Mouse (Mus musculus) cortical plate, adult 2 months (tissue): ENCODE measurements at regions not wholly inside any gene's neighbourhood (a gene's known extent, or its start where the extent isn't known, plus 50 kb on each side); places are given as distances from the start of the nearest gene placed in this dataset.

ENCODE experiments used
- H3K27ac ChIP-seq: fragments of 200-500 bp; 2 replicates; pipeline ENCODE4 v1.5.1; 2012; ENCODE audit warnings: low read length, control low read depth, inconsistent platforms; ENCODE audit not compliant: insufficient read depth
- H3K4me1 ChIP-seq: fragments of 200-500 bp; 2 replicates; pipeline ENCODE4 v1.6.1; 2011; ENCODE audit warnings: low read length; ENCODE audit not compliant: control insufficient read depth, insufficient read depth
- H3K4me3 ChIP-seq: fragments of 200-500 bp; 2 replicates; pipeline ENCODE4 v1.5.1; 2011; ENCODE audit warnings: mild to moderate bottlenecking, low read length, control low read depth; ENCODE audit not compliant: insufficient read depth
- CTCF ChIP-seq: fragments of 200-500 bp; IDR thresholded peaks from 2 replicates; pipeline ENCODE4 v1.5.1; 2011; ENCODE audit warnings: mild to moderate bottlenecking, control low read depth, low read length; ENCODE audit not compliant: insufficient read depth; ENCODE audit errors: extremely low read depth
- POLR2A ChIP-seq: fragments of 200-500 bp; IDR thresholded peaks from 2 replicates; pipeline ENCODE4 v1.6.1; 2011; ENCODE audit warnings: mild to moderate bottlenecking, low read length, control low read depth; ENCODE audit not compliant: insufficient read depth; ENCODE audit errors: extremely low read depth

- TF ChIP-seq POLR2A (no peak), CTCF (no peak)
- Histone ChIP-seq H3K4me3 (no peak overlapping the region), H3K27ac (no peak overlapping the region), H3K4me1 (no peaks in the 10 kb centered on the region)
These were observed 153.8 kb upstream of the Kcnh8 start for GRCm38 (mm10) chr17:52448701-52449100.

DNA sequence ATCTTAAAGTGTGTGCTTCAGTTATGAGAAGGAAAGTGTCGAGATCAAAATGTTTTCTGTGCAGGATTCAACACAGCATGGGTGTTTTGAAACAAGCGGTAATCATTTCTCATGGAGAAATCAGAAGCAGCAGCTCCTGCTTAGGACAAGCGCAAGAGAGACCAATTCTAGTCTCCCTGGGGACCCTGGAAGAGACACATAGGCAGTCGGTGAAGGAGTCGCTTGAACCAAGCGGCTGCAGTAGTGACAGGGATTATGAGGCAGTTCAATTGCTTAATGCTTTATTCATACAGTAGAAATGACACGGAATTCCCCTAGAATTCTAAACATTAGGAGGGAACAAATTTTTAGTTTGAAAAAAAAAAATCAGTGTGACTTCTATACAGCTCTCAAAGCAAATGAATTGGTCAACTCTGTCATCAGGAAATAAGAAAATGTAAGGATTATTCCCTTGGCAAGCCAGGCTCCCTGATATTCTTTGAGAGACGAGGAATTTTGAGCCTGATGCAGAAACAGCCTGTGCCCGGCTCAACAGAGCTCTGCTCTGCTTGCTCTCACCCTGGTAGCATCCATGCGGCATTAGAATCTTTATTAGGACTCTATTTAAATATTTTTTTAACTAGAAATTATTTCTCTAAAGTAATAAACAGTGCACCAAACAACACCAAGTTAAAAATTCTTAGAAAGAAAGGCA lies 143.1 kb upstream of the Kcnh8 start:
- Histone ChIP-seq H3K4me3 (no peak overlapping the region), H3K27ac (no peak overlapping the region), H3K4me1 (no peaks in the 10 kb centered on the region)

DNA sequence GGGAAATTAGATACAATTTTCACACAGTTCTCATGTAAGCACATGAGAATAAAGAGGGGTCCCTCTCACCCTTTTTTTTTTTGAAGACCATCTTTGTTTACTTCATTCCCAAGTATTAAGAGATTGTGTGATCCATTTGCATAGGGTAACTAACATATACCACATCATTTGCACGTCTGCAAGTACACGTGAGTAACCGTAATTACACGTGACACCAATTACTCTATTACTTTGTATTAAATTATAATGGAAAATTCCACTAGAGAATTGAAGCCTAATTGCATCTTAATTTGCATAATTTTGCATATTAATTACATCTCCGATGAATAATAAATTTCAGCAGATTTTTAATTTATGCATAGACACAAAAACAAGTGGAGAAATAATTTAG lies 142.5 kb upstream of the Kcnh8 start:
- TF ChIP-seq CTCF = no peak
- no peak for TF ChIP-seq POLR2A
- no peak overlapping the region for H3K27ac ChIP-seq

More for the DNA sequence above, 143.1 kb upstream of the Kcnh8 start:
- TF ChIP-seq POLR2A = no peak
- no peak for TF ChIP-seq CTCF

GRCm38 (mm10) chr17:52461264-52461663 lies 141.2 kb upstream of the Kcnh8 start:
- Histone ChIP-seq H3K27ac (no peak overlapping the region), H3K4me3 (no peak overlapping the region), H3K4me1 (no peaks in the 10 kb centered on the region)
- no peak for TF ChIP-seq POLR2A
- no peak for TF ChIP-seq CTCF

More for the DNA sequence above, 142.5 kb upstream of the Kcnh8 start:
- H3K4me1 ChIP-seq = no peaks in the 10 kb centered on the region
- no peak overlapping the region for H3K4me3 ChIP-seq

GRCm38 (mm10) chr17:52461709-52462141 lies 140.8 kb upstream of the Kcnh8 start:
- H3K4me3 ChIP-seq = no peak overlapping the region
- no peaks in the 10 kb centered on the region for H3K4me1 ChIP-seq
- H3K27ac ChIP-seq = no peak overlapping the region
- peak; percentile 71 for TF ChIP-seq CTCF
- no peak for TF ChIP-seq POLR2A

GRCm38 (mm10) chr17:52462361-52462760 lies 140.1 kb upstream of the Kcnh8 start:
- no peak overlapping the region for H3K4me3 ChIP-seq
- no peaks in the 10 kb centered on the region for H3K4me1 ChIP-seq
- no peak for TF ChIP-seq CTCF
- no peak for TF ChIP-seq POLR2A
- H3K27ac ChIP-seq = no peak overlapping the region

- Histone ChIP-seq H3K4me1 (no peaks in the 10 kb centered on the region), H3K27ac (no peak overlapping the region), H3K4me3 (no peak overlapping the region)
- TF ChIP-seq CTCF (no peak), POLR2A (no peak)
These were observed 134.0 kb upstream of the Kcnh8 start for GRCm38 (mm10) chr17:52468464-52468863.

DNA sequence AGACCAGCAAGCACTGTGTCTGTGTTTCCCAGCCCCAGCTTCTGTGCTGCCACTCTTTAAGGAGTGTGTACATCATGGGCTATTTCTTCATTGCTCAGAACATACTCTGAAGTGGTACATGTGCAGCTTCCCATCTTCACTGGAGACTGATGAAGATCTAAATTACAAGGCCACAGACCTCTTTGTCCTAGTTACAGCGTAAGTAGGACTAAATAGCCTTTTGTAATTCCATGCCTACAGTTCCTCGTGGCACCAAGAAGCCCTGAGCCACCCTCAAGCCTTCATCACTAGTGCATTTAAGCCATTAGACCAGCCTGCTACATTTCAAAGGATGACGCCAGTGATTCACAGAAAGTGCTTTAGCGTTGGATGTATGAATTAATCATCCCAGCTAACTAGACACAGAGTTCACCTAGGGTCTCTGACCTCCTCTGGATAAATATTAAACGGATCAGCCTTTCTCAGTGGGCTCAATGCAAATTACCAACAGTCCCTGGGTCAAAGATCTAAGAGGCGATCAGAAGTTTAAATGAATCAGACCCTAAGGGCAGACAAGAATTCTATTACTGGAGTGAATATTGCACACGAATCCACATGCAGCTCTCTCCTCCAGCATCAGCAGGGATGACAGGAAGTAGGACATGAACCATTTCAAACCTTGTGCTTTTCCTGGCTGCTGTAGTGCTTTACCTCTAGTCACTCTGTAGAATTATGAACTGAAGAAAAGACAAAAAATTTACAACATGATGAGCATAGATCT lies 123.0 kb upstream of the Kcnh8 start:
- no peak overlapping the region for H3K27ac ChIP-seq
- H3K4me3 ChIP-seq = no peak overlapping the region
- no peak for TF ChIP-seq POLR2A
- no peak for TF ChIP-seq CTCF
- H3K4me1 ChIP-seq = no peaks in the 10 kb centered on the region

- H3K27ac ChIP-seq = no peak overlapping the region
- TF ChIP-seq CTCF (no peak), POLR2A (no peak)
- H3K4me1 ChIP-seq = no peaks in the 10 kb centered on the region
- no peak overlapping the region for H3K4me3 ChIP-seq
These were observed 122.3 kb upstream of the Kcnh8 start for GRCm38 (mm10) chr17:52480087-52480638.
